ENCODE assay signal across 9 mouse cellular contexts in the genomic region with DNA sequence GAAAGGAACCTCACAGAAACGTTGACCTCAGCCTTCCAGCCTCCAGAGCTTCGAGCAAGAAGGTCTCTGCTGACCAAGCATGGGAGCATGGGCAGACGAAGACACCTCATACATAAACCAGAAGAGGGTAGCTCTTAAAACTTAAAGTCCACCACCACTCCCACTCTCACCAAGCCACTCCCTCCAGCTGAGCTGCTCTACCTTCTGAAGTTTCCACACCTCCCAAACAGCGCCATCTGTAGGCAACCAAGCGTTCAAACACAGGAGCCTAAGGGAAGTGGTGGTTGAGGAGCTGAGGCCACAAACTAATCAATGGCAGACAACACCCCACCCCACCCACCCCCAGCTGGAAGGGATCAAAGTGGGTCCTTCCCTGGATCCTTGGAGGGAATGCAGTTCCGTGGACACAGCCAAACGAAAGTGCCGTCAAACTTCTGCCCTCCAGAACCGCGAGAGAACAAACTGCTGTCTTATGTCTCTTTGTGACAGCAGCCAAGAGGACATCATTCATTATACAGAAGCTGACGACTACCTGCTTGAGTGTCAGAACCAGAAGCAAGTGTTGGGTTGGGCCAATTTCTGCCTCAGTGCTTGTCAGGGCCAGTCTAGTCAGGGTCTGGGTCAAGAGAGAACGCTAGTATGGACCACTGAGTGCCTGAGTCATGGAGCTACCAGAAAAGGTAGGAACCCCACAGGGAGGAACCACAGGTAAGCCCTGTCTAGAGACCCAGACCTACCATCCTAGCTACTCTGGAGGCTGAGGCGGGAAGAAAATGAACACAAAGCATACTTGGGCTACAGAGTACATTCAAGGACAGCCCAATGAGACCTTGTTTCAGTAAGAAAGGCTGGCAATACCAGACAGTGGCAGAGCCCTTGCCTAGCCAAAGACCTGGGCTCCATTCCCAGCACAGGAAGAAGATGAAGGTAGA. TPM values are rescaled to one million over a fixed set of nuclear protein-coding genes. Genes with fewer than 3 reads are reported as not detected.
DNase-seq lines count a peak whose midpoint lies in the region; ATAC-seq and TF ChIP-seq lines count a peak whose summit lies in the region.
"Had no signal": no experiment of that assay in that cellular context is flagged by ENCODE, and none has a peak within 500 bp of the region (broad histone marks: within the 10 kb centered on the region; RNA-seq: fewer than 3 reads in every experiment).

No protein-coding gene starts in this region.

- TF ChIP-seq EP300 in lung, postnatal 0 days (IDR thresholded peaks at IDR 0.05), result no peak

- peaks cover 26% of the 10 kb centered on the region for H3K4me1 ChIP-seq in forebrain, embryonic 15.5 days
- peaks cover 8% of the 10 kb centered on the region; the same call in 1 of the 2 replicates for H3K4me1 ChIP-seq in forebrain, embryonic 14.5 days (ENCODE audit: control insufficient read depth, insufficient read depth, low read length)
- peaks cover 12% of the 10 kb centered on the region; the same call in 1 of the 2 replicates for H3K4me1 ChIP-seq in lung, postnatal 0 days (ENCODE audit: insufficient read depth, low read depth, low read length)

- H3K9ac ChIP-seq in forebrain, embryonic 15.5 days (replicated peaks), result no peak overlapping the region
- H3K9ac ChIP-seq in forebrain, embryonic 14.5 days (ENCODE audit: low read length), result no peak overlapping the region
- no peak overlapping the region for H3K9ac ChIP-seq in lung, postnatal 0 days (replicated peaks; ENCODE audit: low read depth)
- H3K9ac ChIP-seq: midbrain, embryonic 12.5 days had no signal

- no peaks in the 10 kb centered on the region for H3K27me3 ChIP-seq in forebrain, embryonic 15.5 days
- H3K27me3 ChIP-seq in forebrain, embryonic 14.5 days (replicated peaks; ENCODE audit: control insufficient read depth, insufficient read depth, low read length), result no peaks in the 10 kb centered on the region
- H3K27me3 ChIP-seq in lung, postnatal 0 days (replicated peaks; ENCODE audit: insufficient read depth, low read length), result no peaks in the 10 kb centered on the region
- H3K27me3 ChIP-seq: midbrain, embryonic 12.5 days had no signal

- ATAC-seq in forebrain, embryonic 15.5 days (replicated peaks), result no peak
- no peak for ATAC-seq in forebrain, embryonic 14.5 days
- peak; percentile 46 to 67; a peak in 2 of 4 replicates for ATAC-seq in hematopoietic stem cell, adult 5-6 weeks (replicated peaks in 1 of 2; ENCODE audit: insufficient read depth in 1 of 2, low FRiP score in 2 of 2, low TSS enrichment in 1 of 2, low read depth in 1 of 2, poor library complexity in 2 of 2, severe bottlenecking in 2 of 2)
- no peak for ATAC-seq in lung, postnatal 0 days

- H3K36me3 ChIP-seq in forebrain, embryonic 15.5 days, result no peaks in the 10 kb centered on the region
- no peaks in the 10 kb centered on the region for H3K36me3 ChIP-seq in forebrain, embryonic 14.5 days (ENCODE audit: control insufficient read depth, insufficient read depth, low read length)
- H3K36me3 ChIP-seq in lung, postnatal 0 days (ENCODE audit: insufficient read depth, low read length), result no peaks in the 10 kb centered on the region
- H3K36me3 ChIP-seq: midbrain, embryonic 12.5 days had no signal

- no peak overlapping the region for H3K4me3 ChIP-seq in forebrain, embryonic 15.5 days
- H3K4me3 ChIP-seq in forebrain, embryonic 14.5 days (ENCODE audit: low read depth, low read length), result no peak overlapping the region
- no peak overlapping the region for H3K4me3 ChIP-seq in lung, postnatal 0 days (ENCODE audit: low read depth, low read length)
- H3K4me3 ChIP-seq: midbrain, embryonic 12.5 days had no signal

- no peak for DNase-seq in forebrain, embryonic 14.5 days (ENCODE audit: low spot score)
- peak; percentile 67 to 71 for DNase-seq in B cell, adult 2 months
- peak; percentile 57 for DNase-seq in brain, adult 2 months (ENCODE audit: low read depth, low spot score)
- peak; percentile 71 for DNase-seq in lung, postnatal 0 days (ENCODE audit: low spot score)
- no peak for DNase-seq in right cerebral cortex, adult 2 months (ENCODE audit: low spot score in 2 of 2)
- DNase-seq in urinary bladder, postnatal 10 days (ENCODE audit: low spot score), result no peak

- WGBS in forebrain, embryonic 15.5 days, result 79% methylated on average over 13 of the region's 13 CpGs
- WGBS in forebrain, embryonic 14.5 days, result 77% methylated on average over 13 of the region's 13 CpGs
- WGBS in lung, postnatal 0 days, result 57% methylated on average over 13 of the region's 13 CpGs

- peak overlapping the region; percentile 16; the same call in 1 of the 2 replicates for H3K27ac ChIP-seq in forebrain, embryonic 15.5 days (replicated peaks)
- H3K27ac ChIP-seq in forebrain, embryonic 14.5 days (ENCODE audit: low read depth, low read length), result no peak overlapping the region
- H3K27ac ChIP-seq in lung, postnatal 0 days (ENCODE audit: low read length), result peak overlapping the region; percentile 87

- H3K9me3 ChIP-seq in forebrain, embryonic 15.5 days, result no peaks in the 10 kb centered on the region
- H3K9me3 ChIP-seq in forebrain, embryonic 14.5 days (replicated peaks; ENCODE audit: control insufficient read depth, low read length), result no peaks in the 10 kb centered on the region
- H3K9me3 ChIP-seq in lung, postnatal 0 days (ENCODE audit: low read length), result no peaks in the 10 kb centered on the region
- H3K9me3 ChIP-seq: midbrain, embryonic 12.5 days had no signal

- peak; percentile 67 for TF ChIP-seq CTCF in lung, postnatal 0 days (IDR thresholded peaks at IDR 0.05)

- H3K4me2 ChIP-seq in forebrain, embryonic 15.5 days (replicated peaks), result no peak overlapping the region
- no peak overlapping the region for H3K4me2 ChIP-seq in forebrain, embryonic 14.5 days (ENCODE audit: low read length)
- no peak overlapping the region for H3K4me2 ChIP-seq in lung, postnatal 0 days (replicated peaks; ENCODE audit: low read depth, low read length)
- H3K4me2 ChIP-seq: midbrain, embryonic 12.5 days had no signal

RNA-seq across cellular contexts. Expression of gene Tomm20, which starts 59.8 kb away (rescaled TPM):
- 195 and 209 TPM in 2 replicates for polyA plus RNA-seq in forebrain, embryonic 15.5 days (2015; fragmentation: Nextera tagmentation; extraction: Ambion mirVana)
- 218 and 229 TPM in 2 replicates for polyA plus RNA-seq in forebrain, embryonic 14.5 days (2014; fragmentation: Nextera tagmentation; extraction: Ambion mirVana)
- 191 and 268 TPM in 2 replicates for total RNA-seq in hematopoietic stem cell, adult 5-6 weeks (2017)
- polyA plus RNA-seq in lung, postnatal 0 days (2015; fragmentation: Nextera tagmentation; extraction: Ambion mirVana), result 138 and 155 TPM in 2 replicates

Comparison
In these comparisons a context has a peak if more than half of its experiments do, and no peak if none do; other contexts are left out.
1. ATAC-seq: peak in hematopoietic stem cell, adult 5-6 weeks (2 of 2); none in forebrain, embryonic 15.5 days (single experiment), forebrain, embryonic 14.5 days (single experiment) and lung, postnatal 0 days (single experiment).
2. DNase-seq: peak in B cell, adult 2 months (2 of 2), brain, adult 2 months (single experiment) and lung, postnatal 0 days (single experiment); none in forebrain, embryonic 14.5 days (single experiment), right cerebral cortex, adult 2 months (0 of 2) and urinary bladder, postnatal 10 days (single experiment).